Mouse (Mus musculus) megakaryocyte, embryonic 14.5 days (primary cell): ENCODE results near the gene Zcchc10.

Source experiments
- FLI1 ChIP-seq: IDR thresholded peaks from 2 replicates; pipeline ENCODE4 v1.6.1; 2012; ENCODE audit warnings: low read length, inconsistent platforms, mixed read lengths
- GATA1 ChIP-seq: IDR thresholded peaks from 3 replicates; pipeline ENCODE4 v1.6.1; 2012; ENCODE audit warnings: mixed read lengths, low read length, inconsistent platforms, borderline replicate concordance

- TF ChIP-seq GATA1 (no peak), FLI1 (no peak)
These were observed 27.6 kb downstream of the Zcchc10 start for GRCm38 (mm10) chr11:53351943-53352590.
